Mouse (Mus musculus) thymus, adult 2 months (tissue): Measurements from ENCODE around the gene Lcp2. TPM values are rescaled to one million over a fixed set of nuclear protein-coding genes. Genes with fewer than 3 reads are reported as not detected.

Experiments used
- DNase-seq: peaks from one replicate; pipeline ENCODE4 v3.0.0; 2021
- H3K27ac ChIP-seq: fragments of 200-500 bp; 2 replicates; pipeline ENCODE4 v1.5.1; 2012; ENCODE audit warnings: low read length, control low read depth; ENCODE audit not compliant: control insufficient read depth, insufficient read depth
- H3K27me3 ChIP-seq: fragments of 200-500 bp; 2 replicates; pipeline ENCODE4 v1.6.1; 2012; ENCODE audit warnings: mild to moderate bottlenecking, low read length, moderate library complexity, mixed read lengths; ENCODE audit not compliant: control insufficient read depth, insufficient read depth
- H3K36me3 ChIP-seq: fragments of 200-500 bp; 2 replicates; pipeline ENCODE4 v1.6.1; 2012; ENCODE audit warnings: mild to moderate bottlenecking, low read length, moderate library complexity; ENCODE audit not compliant: control insufficient read depth, insufficient read depth
- H3K4me1 ChIP-seq: fragments of 200-500 bp; replicated peaks from 2 replicates; pipeline ENCODE4 v1.6.1; 2012; ENCODE audit warnings: low read length; ENCODE audit not compliant: control insufficient read depth, insufficient read depth
- H3K4me3 ChIP-seq: fragments of 200-500 bp; 2 replicates; pipeline ENCODE4 v1.5.1; 2012; ENCODE audit warnings: mild to moderate bottlenecking, low read length, control low read depth, moderate library complexity; ENCODE audit not compliant: control insufficient read depth, insufficient read depth
- CTCF ChIP-seq: fragments of 200-500 bp; IDR thresholded peaks from 2 replicates; pipeline ENCODE4 v1.5.1; 2012; ENCODE audit warnings: mild to moderate bottlenecking, control low read depth, low read length, moderate library complexity, borderline replicate concordance; ENCODE audit not compliant: control insufficient read depth, poor library complexity, insufficient read depth; ENCODE audit errors: extremely low read depth
- POLR2A ChIP-seq: fragments of 200-500 bp; IDR thresholded peaks from 2 replicates; pipeline ENCODE4 v1.6.1; 2012; ENCODE audit warnings: mild to moderate bottlenecking, low read length, control low read depth, moderate library complexity; ENCODE audit not compliant: control insufficient read depth, poor library complexity, insufficient read depth; ENCODE audit errors: extremely low read depth
- WGBS: fragments of 180-500 bp; shearing (Covaris S2); methylation state at CpG from one replicate; pipeline ENCODE4 v1.1.7; 2018; 5-methylcytosine and 5-hydroxymethylcytosine counted together
- polyA plus RNA-seq: library from polyadenylated mRNA; depleted of rRNA; stranded (reverse); fragments of >200 nt; gene quantifications from 2 replicates; pipeline ENCODE4 v1.2.3, GENCODE M21; 2012; rRNA removed

Lcp2 gene
- polyA plus RNA-seq, 1 experiment = 153 TPM

- Histone ChIP-seq H3K4me1 (no peaks in the 10 kb centered on the region), H3K27ac (no peak overlapping the region), H3K36me3 (no peaks in the 10 kb centered on the region), H3K27me3 (no peaks in the 10 kb centered on the region), H3K4me3 (no peak overlapping the region)
- DNase-seq = no peak
- WGBS = 97% methylated on average over 8 of the region's 8 CpGs
- TF ChIP-seq POLR2A = no peak
- TF ChIP-seq CTCF = no peak
These were observed 92.6 kb downstream of the Lcp2 start for GRCm38 (mm10) chr11:34139296-34139695.

Other genes with a start within 250 kb of the Lcp2 start
- gene Kcnmb1, start 83.9 kb upstream of the Lcp2 start, polyA plus RNA-seq = 0.45 and 0.50 TPM in 2 replicates
- gene Kcnip1, start 53.8 kb upstream of the Lcp2 start, polyA plus RNA-seq = 0.12 and 0.13 TPM in 2 replicates
- 0.16 TPM in 1 of 2 replicates, not detected in the other for gene 4930469K13Rik, start 51.6 kb downstream of the Lcp2 start, polyA plus RNA-seq
- gene Foxi1, start 161.2 kb downstream of the Lcp2 start, polyA plus RNA-seq = 0.57 and 0.70 TPM in 2 replicates